In genomic region chr5:52979458-52979857, GRCm38 (mm10) we compare ENCODE assay signal across 27 mouse cellular contexts. TPM values are rescaled to one million over a fixed set of nuclear protein-coding genes. Genes with fewer than 3 reads are reported as not detected.
DNase-seq lines count a peak whose midpoint lies in the region; ATAC-seq and TF ChIP-seq lines count a peak whose summit lies in the region.
"Had no signal": no experiment of that assay in that cellular context is flagged by ENCODE, and none has a peak within 500 bp of the region (broad histone marks: within the 10 kb centered on the region; RNA-seq: fewer than 3 reads in every experiment).

No protein-coding gene starts in this region.

- no peak for TF ChIP-seq CTCF in lung, adult 2 months (IDR thresholded peaks at IDR 0.05; ENCODE audit: insufficient read depth, low read length)

- peaks cover 5% of the 10 kb centered on the region; the same call in 1 of the 2 replicates for H3K4me1 ChIP-seq in lung, embryonic 16.5 days (replicated peaks; ENCODE audit: control insufficient read depth, insufficient read depth, low read length)
- H3K4me1 ChIP-seq in lung, adult 2 months (ENCODE audit: control insufficient read depth, insufficient read depth, low read length), result no peaks in the 10 kb centered on the region; the same call in 1 of the 2 replicates
- peaks cover 11% of the 10 kb centered on the region; the same call in 1 of the 2 replicates for H3K4me1 ChIP-seq in kidney, embryonic 15.5 days
- H3K4me1 ChIP-seq in hindbrain, embryonic 12.5 days, result no peaks in the 10 kb centered on the region
- H3K4me1 ChIP-seq: embryonic facial prominence, embryonic 12.5 days; forebrain, embryonic 12.5 days; hindbrain, embryonic 13.5 days; midbrain, embryonic 13.5 days had no signal

- H3K9me3 ChIP-seq in lung, embryonic 16.5 days (ENCODE audit: control insufficient read depth, low read length), result 0 out of 2 replicates have a peak, but pooled peaks cover 3% of the 10 kb centered on the region
- no peaks in the 10 kb centered on the region for H3K9me3 ChIP-seq in kidney, embryonic 15.5 days (replicated peaks)
- H3K9me3 ChIP-seq in hindbrain, embryonic 12.5 days (replicated peaks), result no peaks in the 10 kb centered on the region; the same call in 1 of the 2 replicates
- H3K9me3 ChIP-seq: embryonic facial prominence, embryonic 12.5 days; forebrain, embryonic 12.5 days; hindbrain, embryonic 13.5 days; limb, embryonic 12.5 days; midbrain, embryonic 13.5 days had no signal

- no peaks in the 10 kb centered on the region for H3K27me3 ChIP-seq in lung, embryonic 16.5 days (ENCODE audit: control insufficient read depth, insufficient read depth, low read depth, low read length)
- H3K27me3 ChIP-seq in kidney, embryonic 15.5 days, result no peaks in the 10 kb centered on the region
- H3K27me3 ChIP-seq in hindbrain, embryonic 12.5 days, result no peaks in the 10 kb centered on the region
- H3K27me3 ChIP-seq: embryonic facial prominence, embryonic 12.5 days; forebrain, embryonic 12.5 days; heart, embryonic 13.5 days; hindbrain, embryonic 13.5 days; limb, embryonic 12.5 days; midbrain, embryonic 13.5 days had no signal

- H3K4me3 ChIP-seq in lung, embryonic 16.5 days (ENCODE audit: low read length), result no peak overlapping the region
- no peak overlapping the region for H3K4me3 ChIP-seq in lung, adult 2 months (replicated peaks; ENCODE audit: extremely low read depth, low read depth, low read length)
- H3K4me3 ChIP-seq in kidney, embryonic 15.5 days (replicated peaks), result no peak overlapping the region
- no peak overlapping the region for H3K4me3 ChIP-seq in hindbrain, embryonic 12.5 days
- H3K4me3 ChIP-seq: embryonic facial prominence, embryonic 12.5 days; forebrain, embryonic 12.5 days; heart, adult 2 months; heart, embryonic 13.5 days; hindbrain, embryonic 13.5 days; limb, embryonic 12.5 days; midbrain, embryonic 13.5 days had no signal

- no peaks in the 10 kb centered on the region for H3K36me3 ChIP-seq in lung, embryonic 16.5 days (ENCODE audit: control insufficient read depth, insufficient read depth, low read length)
- H3K36me3 ChIP-seq in kidney, embryonic 15.5 days, result no peaks in the 10 kb centered on the region
- no peaks in the 10 kb centered on the region for H3K36me3 ChIP-seq in hindbrain, embryonic 12.5 days
- H3K36me3 ChIP-seq: embryonic facial prominence, embryonic 12.5 days; forebrain, embryonic 12.5 days; heart, embryonic 13.5 days; hindbrain, embryonic 13.5 days; limb, embryonic 12.5 days; midbrain, embryonic 13.5 days had no signal

- WGBS in lung, embryonic 16.5 days, result 31% methylated on average over 1 of the region's 1 CpGs
- 27% methylated on average over 1 of the region's 1 CpGs for WGBS in lung, adult 2 months
- WGBS in kidney, embryonic 15.5 days, result 45% methylated on average over 1 of the region's 1 CpGs
- WGBS in hindbrain, embryonic 12.5 days, result 61% methylated on average over 1 of the region's 1 CpGs

- no peak for DNase-seq in lung, adult 2 months
- peak; percentile 45 to 55 for DNase-seq in kidney, postnatal 36 days
- DNase-seq in lung, postnatal 4 days, result peak; percentile 24 to 49
- DNase-seq in retina, embryonic 14.5 days (ENCODE audit: low spot score), result no peak
- no peak for DNase-seq in layer of hippocampus, postnatal 14 days (ENCODE audit: low spot score in 2 of 2)
- DNase-seq: adrenal gland, postnatal 25 days; cerebellum, adult 9-11 months; gastrocnemius, postnatal 36 days; heart, adult 2 months; thymus, adult 18-20 months; thymus, postnatal 36 days had no signal

- no peak overlapping the region for H3K4me2 ChIP-seq in lung, embryonic 16.5 days (ENCODE audit: low read depth, low read length)
- no peak overlapping the region for H3K4me2 ChIP-seq in kidney, embryonic 15.5 days
- H3K4me2 ChIP-seq in hindbrain, embryonic 12.5 days (replicated peaks), result no peak overlapping the region
- H3K4me2 ChIP-seq: embryonic facial prominence, embryonic 12.5 days; forebrain, embryonic 12.5 days; heart, embryonic 13.5 days; hindbrain, embryonic 13.5 days; limb, embryonic 12.5 days; liver, embryonic 11.5 days; midbrain, embryonic 13.5 days had no signal

- peak; percentile 40; the same call in 1 of the 2 replicates for ATAC-seq in lung, embryonic 16.5 days (ENCODE audit: low read depth)
- peak; percentile 52; the same call in 1 of the 2 replicates for ATAC-seq in kidney, embryonic 15.5 days (replicated peaks; ENCODE audit: low FRiP score)
- no peak for ATAC-seq in hindbrain, embryonic 12.5 days (ENCODE audit: low FRiP score)
- ATAC-seq: CD4-positive, CD25-positive, alpha-beta regulatory T cell, adult 4 months; midbrain, embryonic 13.5 days had no signal

- H3K27ac ChIP-seq in lung, embryonic 16.5 days (ENCODE audit: low read length), result peak overlapping the region; percentile 43
- H3K27ac ChIP-seq in kidney, embryonic 15.5 days, result peak overlapping the region; percentile 68
- H3K27ac ChIP-seq in hindbrain, embryonic 12.5 days, result no peak overlapping the region
- H3K27ac ChIP-seq: embryonic facial prominence, embryonic 12.5 days; forebrain, embryonic 12.5 days; heart, adult 2 months; heart, embryonic 13.5 days; hindbrain, embryonic 13.5 days; limb, embryonic 12.5 days; midbrain, embryonic 13.5 days had no signal

- H3K9ac ChIP-seq in lung, embryonic 16.5 days (ENCODE audit: low read length), result no peak overlapping the region
- H3K9ac ChIP-seq in kidney, embryonic 15.5 days, result no peak overlapping the region
- H3K9ac ChIP-seq in hindbrain, embryonic 12.5 days, result no peak overlapping the region
- H3K9ac ChIP-seq: embryonic facial prominence, embryonic 12.5 days; forebrain, embryonic 12.5 days; heart, embryonic 13.5 days; hindbrain, embryonic 13.5 days; limb, embryonic 12.5 days; liver, postnatal 0 days; midbrain, embryonic 13.5 days had no signal

- no peak for TF ChIP-seq POLR2A in lung, adult 2 months (IDR thresholded peaks at IDR 0.05; ENCODE audit: borderline replicate concordance, extremely low read depth, low read depth, low read length)

RNA-seq across cellular contexts. Expression of gene Slc34a2, which starts 58.4 kb away (rescaled TPM):
- polyA plus RNA-seq in lung, embryonic 16.5 days (2015; fragmentation: Nextera tagmentation; extraction: Ambion mirVana), result 55.4 and 87.5 TPM in 2 replicates
- polyA plus RNA-seq in lung, adult 2 months (2012; rRNA removed), result 1,059 and 1,222 TPM in 2 replicates
- polyA plus RNA-seq in kidney, embryonic 15.5 days (2015; fragmentation: Nextera tagmentation; extraction: Ambion mirVana), result 0.43 and 0.57 TPM in 2 replicates
- 0.06 TPM in 1 of 2 replicates, not detected in the other for polyA plus RNA-seq in hindbrain, embryonic 12.5 days (2016; fragmentation: Nextera tagmentation; extraction: Ambion mirVana)
- under 1 TPM in 1 of 2 experiments, not detected in 1; 0.07 TPM for total RNA-seq in layer of hippocampus, postnatal 14 days (2021)
- total RNA-seq: adrenal gland, postnatal 25 days; gastrocnemius, postnatal 36 days; heart, adult 2 months; layer of hippocampus, postnatal 25 days; megakaryocyte, adult 5-6 weeks; monocyte, adult 5-6 weeks had no signal
- polyA plus RNA-seq: CD4-positive, CD25-positive, alpha-beta regulatory T cell, adult 4 months; cortical plate, adult 2 months; forebrain, embryonic 12.5 days; heart, embryonic 13.5 days; hindbrain, embryonic 13.5 days; limb, embryonic 12.5 days; midbrain, embryonic 13.5 days had no signal

Comparison
In these comparisons a context has a peak if more than half of its experiments do, and no peak if none do; other contexts are left out.
1. DNase-seq: peak in kidney, postnatal 36 days (2 of 2) and lung, postnatal 4 days (2 of 2); none in lung, adult 2 months (single experiment), retina, embryonic 14.5 days (single experiment) and layer of hippocampus, postnatal 14 days (0 of 2).
2. RNA of gene Slc34a2, which starts 58.4 kb away (polyA plus RNA-seq): 1,059 to 1,222 TPM in lung, adult 2 months and 55.4 to 87.5 TPM in lung, embryonic 16.5 days; 0.43 to 0.57 TPM in kidney, embryonic 15.5 days and 0.06 TPM in hindbrain, embryonic 12.5 days; every median in the first group is over 10 times any median in the second.